26 mouse cellular contexts compared by ENCODE assay signal in the genomic region with DNA sequence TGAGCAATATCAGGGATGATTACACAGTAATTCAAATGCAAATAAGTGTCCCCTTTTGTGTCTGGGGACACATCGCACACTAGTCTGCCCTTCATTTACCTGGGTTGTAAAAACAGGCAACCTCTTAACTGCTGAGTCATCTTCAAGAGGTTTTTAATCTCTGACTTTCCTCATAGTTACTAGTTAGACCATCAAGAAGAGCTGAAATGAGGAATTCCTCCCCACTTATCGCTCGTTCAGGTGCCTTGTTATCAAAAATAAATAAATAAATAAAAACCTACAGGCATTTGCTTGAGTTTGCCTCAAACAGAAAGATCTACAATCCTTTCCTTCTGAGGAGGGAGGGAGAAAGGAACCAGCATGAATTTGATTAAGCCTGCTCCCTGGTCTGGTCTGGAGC.
"Had no signal": no experiment of that assay in that cellular context is flagged by ENCODE, and none has a peak within 500 bp of the region (broad histone marks: within the 10 kb centered on the region; RNA-seq: fewer than 3 reads in every experiment).

No protein-coding gene starts in this region.

- ATAC-seq: hindbrain, postnatal 0 days; intestine, embryonic 16.5 days; liver, postnatal 0 days had no signal

- DNase-seq: gastrocnemius, postnatal 14 days; gastrocnemius, postnatal 36 days; heart, adult 18-20 months; heart, postnatal 14 days; heart, postnatal 36 days; kidney, adult 11 months; kidney, adult 9 months; kidney, postnatal 14 days; kidney, postnatal 36 days; layer of hippocampus, postnatal 36 days; liver; liver, embryonic 13.5 days; liver, postnatal 0 days had no signal

- H3K4me2 ChIP-seq: heart, embryonic 11.5 days; heart, embryonic 13.5 days; heart, embryonic 15.5 days; hindbrain, embryonic 13.5 days; hindbrain, embryonic 15.5 days; kidney, embryonic 15.5 days; limb, embryonic 12.5 days; liver, embryonic 11.5 days; liver, embryonic 13.5 days; liver, embryonic 15.5 days had no signal

- H3K27ac ChIP-seq: heart, embryonic 13.5 days; heart, embryonic 15.5 days; hindbrain, embryonic 13.5 days; hindbrain, embryonic 15.5 days; hindbrain, postnatal 0 days; kidney, embryonic 15.5 days; kidney, postnatal 0 days; limb, embryonic 10.5 days; limb, embryonic 12.5 days; liver, embryonic 13.5 days; liver, embryonic 15.5 days had no signal

- H3K9me3 ChIP-seq: heart, embryonic 13.5 days; heart, embryonic 15.5 days; hindbrain, embryonic 13.5 days; hindbrain, embryonic 15.5 days; kidney, embryonic 15.5 days; limb, embryonic 10.5 days; limb, embryonic 12.5 days; liver, embryonic 13.5 days; liver, embryonic 15.5 days had no signal

- H3K36me3 ChIP-seq: liver, embryonic 13.5 days; liver, embryonic 15.5 days had no signal

- H3K27me3 ChIP-seq: heart, embryonic 13.5 days; heart, embryonic 15.5 days; hindbrain, embryonic 13.5 days; hindbrain, embryonic 15.5 days; kidney, embryonic 15.5 days; limb, embryonic 12.5 days had no signal

- H3K9ac ChIP-seq: heart, embryonic 15.5 days; hindbrain, embryonic 13.5 days; hindbrain, embryonic 15.5 days; kidney, embryonic 15.5 days; limb, embryonic 12.5 days; liver, embryonic 13.5 days; liver, embryonic 15.5 days; liver, postnatal 0 days had no signal

- H3K4me3 ChIP-seq: heart, embryonic 13.5 days; heart, embryonic 15.5 days; hindbrain, embryonic 13.5 days; hindbrain, embryonic 15.5 days; kidney, embryonic 15.5 days; limb, embryonic 10.5 days; limb, embryonic 12.5 days; liver, embryonic 13.5 days; liver, embryonic 15.5 days had no signal
